Mouse (Mus musculus): ENCODE measurements at regions not wholly inside any gene's neighbourhood (a gene's known extent, or its start where the extent isn't known, plus 50 kb on each side); places are given as distances from the start of the nearest gene placed in this dataset.

GRCm38 (mm10) chr15:97587571-97588205 is 117.9 kb downstream of the Rpap3 start:
- H3K27ac ChIP-seq (ENCODE audit: low read length): no peak overlapping the region
- no peak overlapping the region for H3K4me2 ChIP-seq (ENCODE audit: low read length)
- H3K9ac ChIP-seq (ENCODE audit: low read depth, low read length): no peak overlapping the region
- H3K9me3 ChIP-seq (replicated peaks; ENCODE audit: control insufficient read depth, low read length, poor library complexity, severe bottlenecking): no peaks in the 10 kb centered on the region
- WGBS: 88% methylated on average over 5 of the region's 5 CpGs
- H3K36me3 ChIP-seq (ENCODE audit: control insufficient read depth, insufficient read depth, low read length): no peaks in the 10 kb centered on the region
- H3K4me1 ChIP-seq (ENCODE audit: control insufficient read depth, insufficient read depth, low read length): no peaks in the 10 kb centered on the region
- no peak for ATAC-seq
- H3K27me3 ChIP-seq (ENCODE audit: control insufficient read depth, insufficient read depth, low read depth, low read length): no peaks in the 10 kb centered on the region
- H3K4me3 ChIP-seq (ENCODE audit: low read depth, low read length): no peak overlapping the region

DNA sequence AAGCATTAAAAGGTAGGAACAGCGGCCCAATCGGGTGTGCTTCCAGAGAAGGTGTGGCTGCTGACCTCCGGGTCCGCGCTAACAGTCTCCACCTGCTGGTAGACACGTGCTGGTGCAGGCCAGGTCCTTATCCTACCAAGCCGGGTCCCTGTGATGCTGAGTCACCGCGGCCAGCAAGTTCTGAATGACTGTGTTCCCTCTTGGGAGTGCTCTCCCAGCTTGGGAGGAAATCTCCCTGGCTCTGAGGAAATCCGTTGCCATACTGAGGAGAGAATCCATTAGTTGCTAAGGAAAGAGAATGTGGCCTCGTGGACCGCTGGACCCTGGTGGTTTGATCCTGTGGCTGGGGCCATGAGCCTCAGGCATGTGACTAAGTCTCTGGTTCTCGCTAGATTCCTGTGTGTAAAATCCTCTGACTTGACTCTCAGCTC is 123.9 kb downstream of the Rpap3 start:
- Histone ChIP-seq H3K27me3 (ENCODE audit: control insufficient read depth, insufficient read depth, low read depth, low read length) (no peaks in the 10 kb centered on the region), H3K4me3 (ENCODE audit: low read depth, low read length) (no peak overlapping the region), H3K36me3 (ENCODE audit: control insufficient read depth, insufficient read depth, low read length) (no peaks in the 10 kb centered on the region), H3K9ac (ENCODE audit: low read depth, low read length) (no peak overlapping the region), H3K4me1 (ENCODE audit: control insufficient read depth, insufficient read depth, low read length) (peaks cover 7% of the 10 kb centered on the region; the same call in 1 of the 2 replicates), H3K9me3 (replicated peaks; ENCODE audit: control insufficient read depth, low read length, poor library complexity, severe bottlenecking) (no peaks in the 10 kb centered on the region), H3K4me2 (ENCODE audit: low read length) (no peak overlapping the region), H3K27ac (ENCODE audit: low read length) (no peak overlapping the region)
- no peak for ATAC-seq
- WGBS: 20% methylated on average over 13 of the region's 13 CpGs

DNA sequence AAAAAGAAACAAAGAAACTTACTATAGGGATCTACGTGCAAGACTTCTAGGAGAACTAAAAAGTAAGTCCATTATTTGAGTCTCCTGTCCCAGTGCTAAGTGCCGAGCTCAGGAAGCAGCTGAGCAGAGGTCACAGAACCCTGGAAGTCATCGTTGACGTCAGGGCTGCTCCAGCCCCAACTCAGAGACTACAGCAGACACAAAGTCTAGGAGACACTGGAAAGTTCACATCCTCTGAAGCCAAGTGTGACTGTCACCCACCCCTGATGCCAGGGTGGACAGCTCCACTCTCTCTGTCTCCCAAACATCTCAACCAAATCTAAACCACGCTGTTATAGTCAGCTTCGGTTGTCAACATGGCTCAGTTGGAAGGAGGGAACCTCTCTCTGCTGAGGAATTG is 124.9 kb downstream of the Rpap3 start:
- Histone ChIP-seq H3K4me2 (ENCODE audit: low read length) (no peak overlapping the region), H3K27me3 (ENCODE audit: control insufficient read depth, insufficient read depth, low read depth, low read length) (no peaks in the 10 kb centered on the region), H3K9ac (ENCODE audit: low read depth, low read length) (no peak overlapping the region), H3K4me3 (ENCODE audit: low read depth, low read length) (no peak overlapping the region), H3K36me3 (ENCODE audit: control insufficient read depth, insufficient read depth, low read length) (no peaks in the 10 kb centered on the region), H3K9me3 (replicated peaks; ENCODE audit: control insufficient read depth, low read length, poor library complexity, severe bottlenecking) (no peaks in the 10 kb centered on the region), H3K27ac (ENCODE audit: low read length) (no peak overlapping the region), H3K4me1 (ENCODE audit: control insufficient read depth, insufficient read depth, low read length) (peaks cover 7% of the 10 kb centered on the region; the same call in 1 of the 2 replicates)
- ATAC-seq: no peak
- 83% methylated on average over 6 of the region's 6 CpGs for WGBS

DNA sequence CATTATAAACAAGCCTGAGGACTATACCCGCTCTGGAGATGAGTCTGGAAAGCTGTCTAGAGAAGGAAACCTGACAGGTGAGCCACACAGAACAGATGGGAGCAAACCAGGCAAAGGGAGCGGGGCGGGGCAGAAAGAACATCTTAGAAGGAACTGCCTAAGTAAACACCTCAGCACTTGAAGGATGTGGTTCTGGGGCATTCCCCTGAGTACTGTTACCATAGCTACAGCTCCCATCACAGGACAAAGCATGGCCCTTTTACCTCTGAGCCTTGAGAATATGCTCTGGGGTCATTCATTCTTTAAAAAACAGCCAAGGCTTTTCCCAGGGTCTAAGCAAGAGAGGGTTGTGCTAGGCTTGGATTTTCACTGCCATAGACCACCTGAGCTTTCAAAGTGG is 127.6 kb downstream of the Rpap3 start:
- WGBS: 86% methylated on average over 3 of the region's 3 CpGs
- Histone ChIP-seq H3K4me2 (ENCODE audit: low read length) (no peak overlapping the region), H3K27me3 (ENCODE audit: control insufficient read depth, insufficient read depth, low read depth, low read length) (no peaks in the 10 kb centered on the region), H3K36me3 (ENCODE audit: control insufficient read depth, insufficient read depth, low read length) (no peaks in the 10 kb centered on the region), H3K4me3 (ENCODE audit: low read depth, low read length) (no peak overlapping the region), H3K27ac (ENCODE audit: low read length) (no peak overlapping the region), H3K9me3 (replicated peaks; ENCODE audit: control insufficient read depth, low read length, poor library complexity, severe bottlenecking) (no peaks in the 10 kb centered on the region), H3K9ac (ENCODE audit: low read depth, low read length) (no peak overlapping the region), H3K4me1 (ENCODE audit: control insufficient read depth, insufficient read depth, low read length) (peaks cover 7% of the 10 kb centered on the region; the same call in 1 of the 2 replicates)
- ATAC-seq: no peak

DNA sequence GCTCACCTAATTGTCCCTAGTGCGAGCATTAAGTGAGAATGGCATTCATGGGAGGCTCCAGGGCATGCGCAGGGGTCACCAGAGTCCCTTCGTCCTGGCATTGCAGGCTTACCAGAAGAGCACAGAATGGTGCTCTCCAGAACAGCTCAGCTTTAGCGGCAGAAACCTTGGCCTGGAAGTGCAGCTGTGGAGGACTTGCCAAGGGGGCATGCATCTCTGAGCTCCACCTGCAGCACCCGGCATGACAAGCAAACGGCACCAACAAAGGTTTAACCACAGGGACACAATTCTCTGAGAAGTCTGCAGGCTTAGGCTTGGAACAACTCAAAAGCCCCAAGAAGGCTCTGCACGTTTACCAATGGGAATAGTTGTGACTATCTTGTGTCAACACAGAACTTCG is 128.4 kb downstream of the Rpap3 start:
- Histone ChIP-seq H3K27me3 (ENCODE audit: control insufficient read depth, insufficient read depth, low read depth, low read length) (no peaks in the 10 kb centered on the region), H3K9ac (ENCODE audit: low read depth, low read length) (no peak overlapping the region), H3K36me3 (ENCODE audit: control insufficient read depth, insufficient read depth, low read length) (no peaks in the 10 kb centered on the region), H3K27ac (ENCODE audit: low read length) (no peak overlapping the region), H3K9me3 (replicated peaks; ENCODE audit: control insufficient read depth, low read length, poor library complexity, severe bottlenecking) (no peaks in the 10 kb centered on the region), H3K4me1 (ENCODE audit: control insufficient read depth, insufficient read depth, low read length) (peaks cover 7% of the 10 kb centered on the region; the same call in 1 of the 2 replicates), H3K4me2 (ENCODE audit: low read length) (no peak overlapping the region), H3K4me3 (ENCODE audit: low read depth, low read length) (no peak overlapping the region)
- no peak for ATAC-seq
- WGBS: 84% methylated on average over 8 of the region's 8 CpGs

GRCm38 (mm10) chr15:97572639-97573038 is 133.0 kb downstream of the Rpap3 start:
- no peak overlapping the region for H3K4me3 ChIP-seq (ENCODE audit: low read depth, low read length)
- H3K27me3 ChIP-seq (ENCODE audit: control insufficient read depth, insufficient read depth, low read depth, low read length): no peaks in the 10 kb centered on the region
- WGBS: 86% methylated on average over 8 of the region's 8 CpGs
- H3K9ac ChIP-seq (ENCODE audit: low read depth, low read length): no peak overlapping the region
- no peaks in the 10 kb centered on the region for H3K9me3 ChIP-seq (replicated peaks; ENCODE audit: control insufficient read depth, low read length, poor library complexity, severe bottlenecking)
- no peak overlapping the region for H3K27ac ChIP-seq (ENCODE audit: low read length)
- no peaks in the 10 kb centered on the region for H3K36me3 ChIP-seq (ENCODE audit: control insufficient read depth, insufficient read depth, low read length)
- no peak overlapping the region for H3K4me2 ChIP-seq (ENCODE audit: low read length)
- H3K4me1 ChIP-seq (ENCODE audit: control insufficient read depth, insufficient read depth, low read length): no peaks in the 10 kb centered on the region
- no peak for ATAC-seq

DNA sequence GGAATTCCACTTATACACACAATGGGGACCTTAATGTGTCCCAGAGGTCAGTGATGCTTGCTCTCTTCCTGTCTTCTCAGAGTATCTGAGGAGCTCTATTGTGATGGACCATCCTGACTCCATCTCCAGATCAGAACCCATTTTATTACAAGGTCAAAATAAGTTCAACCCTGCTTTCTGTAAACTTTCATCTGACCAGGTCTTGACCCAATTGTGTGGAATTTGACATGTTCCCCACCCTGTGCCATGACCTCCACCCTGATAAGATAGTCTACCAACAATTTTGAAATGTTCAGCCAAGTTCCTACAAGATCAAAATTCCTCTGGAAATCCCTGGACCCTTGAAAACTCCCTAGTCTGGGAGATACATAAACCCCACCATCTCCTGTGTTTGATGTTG is 133.7 kb downstream of the Rpap3 start:
- Histone ChIP-seq H3K27ac (ENCODE audit: low read length) (no peak overlapping the region), H3K4me1 (ENCODE audit: control insufficient read depth, insufficient read depth, low read length) (no peaks in the 10 kb centered on the region), H3K27me3 (ENCODE audit: control insufficient read depth, insufficient read depth, low read depth, low read length) (no peaks in the 10 kb centered on the region), H3K9me3 (replicated peaks; ENCODE audit: control insufficient read depth, low read length, poor library complexity, severe bottlenecking) (no peaks in the 10 kb centered on the region), H3K4me3 (ENCODE audit: low read depth, low read length) (no peak overlapping the region), H3K36me3 (ENCODE audit: control insufficient read depth, insufficient read depth, low read length) (no peaks in the 10 kb centered on the region), H3K4me2 (ENCODE audit: low read length) (no peak overlapping the region), H3K9ac (ENCODE audit: low read depth, low read length) (no peak overlapping the region)
- no peak for ATAC-seq

GRCm38 (mm10) chr15:97560096-97560495 is 145.5 kb downstream of the Rpap3 start:
- H3K4me2 ChIP-seq (ENCODE audit: low read length): no peak overlapping the region
- H3K36me3 ChIP-seq (ENCODE audit: control insufficient read depth, insufficient read depth, low read length): no peaks in the 10 kb centered on the region
- H3K4me1 ChIP-seq (ENCODE audit: control insufficient read depth, insufficient read depth, low read length): no peaks in the 10 kb centered on the region
- 96% methylated on average over 3 of the region's 3 CpGs for WGBS
- H3K9me3 ChIP-seq (replicated peaks; ENCODE audit: control insufficient read depth, low read length, poor library complexity, severe bottlenecking): peaks cover 14% of the 10 kb centered on the region
- no peak overlapping the region for H3K27ac ChIP-seq (ENCODE audit: low read length)
- H3K27me3 ChIP-seq (ENCODE audit: control insufficient read depth, insufficient read depth, low read depth, low read length): no peaks in the 10 kb centered on the region
- H3K4me3 ChIP-seq (ENCODE audit: low read depth, low read length): no peak overlapping the region
- no peak overlapping the region for H3K9ac ChIP-seq (ENCODE audit: low read depth, low read length)
- ATAC-seq: no peak

DNA sequence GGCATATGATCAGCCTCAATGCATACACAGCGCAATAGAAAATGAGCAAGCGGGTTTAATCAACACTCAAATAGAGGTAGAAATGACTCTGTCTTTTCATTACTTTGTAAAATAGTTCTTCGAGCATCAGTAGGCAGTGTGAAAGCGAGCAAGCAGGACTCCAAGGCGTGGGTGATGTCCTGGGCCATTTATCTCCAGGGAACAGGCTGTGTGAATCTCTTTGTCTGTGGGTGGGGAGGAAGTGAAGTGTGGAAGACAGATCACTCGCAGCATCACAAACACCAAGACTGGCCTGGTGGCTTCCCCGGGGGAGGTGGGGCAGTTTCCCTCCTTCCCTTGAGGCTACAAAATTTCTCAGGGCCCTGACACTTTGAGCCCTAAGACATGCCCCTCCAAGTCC is 146.9 kb downstream of the Rpap3 start:
- no peak overlapping the region for H3K4me2 ChIP-seq (ENCODE audit: low read length)
- no peak for ATAC-seq
- peaks cover 14% of the 10 kb centered on the region for H3K9me3 ChIP-seq (replicated peaks; ENCODE audit: control insufficient read depth, low read length, poor library complexity, severe bottlenecking)
- H3K27ac ChIP-seq (ENCODE audit: low read length): no peak overlapping the region
- H3K27me3 ChIP-seq (ENCODE audit: control insufficient read depth, insufficient read depth, low read depth, low read length): no peaks in the 10 kb centered on the region
- no peak overlapping the region for H3K4me3 ChIP-seq (ENCODE audit: low read depth, low read length)
- no peak overlapping the region for H3K9ac ChIP-seq (ENCODE audit: low read depth, low read length)
- WGBS: 89% methylated on average over 7 of the region's 7 CpGs
- no peaks in the 10 kb centered on the region for H3K4me1 ChIP-seq (ENCODE audit: control insufficient read depth, insufficient read depth, low read length)
- no peaks in the 10 kb centered on the region for H3K36me3 ChIP-seq (ENCODE audit: control insufficient read depth, insufficient read depth, low read length)
